Mouse (Mus musculus): ENCODE measurements around the gene Olfr1350. TPM values are rescaled to one million over a fixed set of nuclear protein-coding genes. Genes with fewer than 3 reads are reported as not detected.
"Not testable (repeated sequence)": the region's sequence is repeated elsewhere in the genome, so short reads cannot be mapped to it uniquely, and the experiment has no call there.

Gene Olfr1350
- polyA plus RNA-seq (2014; fragmentation: Nextera tagmentation; extraction: Ambion mirVana), result not detected in 2 replicates

DNA sequence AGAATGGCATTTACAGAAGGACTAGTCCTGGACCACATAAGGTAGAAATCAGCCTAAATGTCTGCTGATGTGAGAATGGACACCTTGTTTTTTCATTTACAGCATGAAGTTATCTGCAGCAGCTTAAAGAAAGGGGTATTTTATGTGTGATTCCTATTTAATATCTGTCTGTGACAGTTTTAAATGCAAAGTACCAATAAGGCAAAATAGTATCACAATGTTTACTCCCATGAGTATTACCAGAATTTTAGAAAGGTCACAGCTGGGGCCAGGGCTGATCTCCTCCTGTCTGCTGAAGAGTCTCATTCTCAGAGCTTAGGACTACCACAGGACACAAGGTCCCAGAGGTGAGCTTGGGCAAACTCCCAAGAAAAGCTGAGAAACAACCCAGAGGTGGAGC lies at the start of gene Olfr1350:
TSS of gene Olfr1350 (plus strand) at position 301 of the 400 bp plus-strand sequence.
- DNase-seq (ENCODE audit: low spot score), result no peak
- Histone ChIP-seq H3K4me3 (replicated peaks; ENCODE audit: low read length) (no peak within 1 kb of the TSS), H3K4me2 (replicated peaks) (no peak within 1 kb of the TSS), H3K9me3 (ENCODE audit: control insufficient read depth, low read length) (no peaks in the 10 kb centered on the region), H3K36me3 (replicated peaks; ENCODE audit: control insufficient read depth, insufficient read depth) (no peaks in the 10 kb centered on the region), H3K27ac (no peak within 1 kb of the TSS), H3K9ac (no peak within 1 kb of the TSS), H3K27me3 (ENCODE audit: control insufficient read depth, insufficient read depth, low read length) (no peaks in the 10 kb centered on the region), H3K4me1 (replicated peaks; ENCODE audit: control insufficient read depth, insufficient read depth, low read length) (no peaks in the 10 kb centered on the region)
- no peak for ATAC-seq (ENCODE audit: low FRiP score)

DNA sequence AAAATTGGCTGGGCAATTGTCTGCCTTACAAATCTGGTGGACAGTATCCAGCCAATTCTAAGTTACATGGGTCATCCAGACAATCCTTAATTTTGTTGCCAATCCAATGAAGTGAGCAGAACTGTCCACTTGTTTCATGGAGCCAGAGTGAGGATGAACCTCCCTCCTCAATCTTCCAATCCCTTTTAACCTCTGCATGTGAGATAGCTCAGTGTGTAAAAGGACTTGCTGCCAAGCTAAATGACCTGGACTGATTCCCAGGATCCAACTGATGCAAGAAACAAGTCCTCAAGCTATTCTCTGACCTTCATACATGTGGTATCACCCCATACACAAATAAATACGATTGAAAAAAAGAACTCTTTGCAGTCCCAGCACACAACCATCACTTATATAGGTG lies 43.0 kb upstream of the Olfr1350 start:
- Histone ChIP-seq H3K4me1 (replicated peaks; ENCODE audit: control insufficient read depth, insufficient read depth, low read length) (no peaks in the 10 kb centered on the region), H3K4me2 (replicated peaks) (no peak overlapping the region), H3K9me3 (ENCODE audit: control insufficient read depth, low read length) (0 out of 2 replicates have a peak, but pooled peaks cover 5% of the 10 kb centered on the region), H3K27ac (no peak overlapping the region), H3K27me3 (ENCODE audit: control insufficient read depth, insufficient read depth, low read length) (no peaks in the 10 kb centered on the region), H3K36me3 (replicated peaks; ENCODE audit: control insufficient read depth, insufficient read depth) (no peaks in the 10 kb centered on the region), H3K9ac (no peak overlapping the region), H3K4me3 (replicated peaks; ENCODE audit: low read length) (no peak overlapping the region)
- ATAC-seq (ENCODE audit: low FRiP score), result no peak
- WGBS, result 40% methylated on average over 1 of the region's 1 CpGs
- DNase-seq (ENCODE audit: low spot score), result no peak

DNA sequence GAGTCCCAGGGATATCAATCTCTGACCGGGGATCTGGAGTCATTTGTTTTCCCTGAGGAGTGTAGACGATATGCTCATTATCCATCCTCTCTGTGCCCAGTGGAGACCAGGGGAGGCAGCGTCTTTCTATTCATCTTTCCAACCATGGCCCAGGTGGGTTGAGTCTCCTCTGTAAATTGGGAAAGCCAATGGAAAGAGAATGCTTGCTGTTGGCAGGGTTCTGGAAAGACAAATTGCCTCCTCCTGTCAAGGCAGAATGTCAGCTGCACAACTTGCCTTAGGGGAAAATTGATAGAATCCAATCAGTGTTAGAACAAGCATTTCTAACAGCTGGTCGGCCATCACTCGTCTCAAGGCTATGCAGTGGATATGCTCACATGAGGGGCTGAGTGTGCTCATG lies 41.8 kb upstream of the Olfr1350 start, which contains the start of gene Olfr1349:
TSS of gene Olfr1349 (minus strand) at position 101 of the 400 bp plus-strand sequence.
- H3K36me3 ChIP-seq (replicated peaks; ENCODE audit: control insufficient read depth, insufficient read depth), result no peaks in the 10 kb centered on the region
- H3K4me3 ChIP-seq (replicated peaks; ENCODE audit: low read length), result no peak within 1 kb of the TSS
- H3K27me3 ChIP-seq (ENCODE audit: control insufficient read depth, insufficient read depth, low read length), result no peaks in the 10 kb centered on the region
- H3K9ac ChIP-seq, result no peak within 1 kb of the TSS
- no peaks in the 10 kb centered on the region for H3K4me1 ChIP-seq (replicated peaks; ENCODE audit: control insufficient read depth, insufficient read depth, low read length)
- no peak for ATAC-seq (ENCODE audit: low FRiP score)
- H3K4me2 ChIP-seq (replicated peaks), result no peak within 1 kb of the TSS
- 0 out of 2 replicates have a peak, but pooled peaks cover 5% of the 10 kb centered on the region for H3K9me3 ChIP-seq (ENCODE audit: control insufficient read depth, low read length)
- H3K27ac ChIP-seq, result no peak within 1 kb of the TSS
- DNase-seq (ENCODE audit: low spot score), result no peak
- 81% methylated on average over 5 of the region's 5 CpGs for WGBS

DNA sequence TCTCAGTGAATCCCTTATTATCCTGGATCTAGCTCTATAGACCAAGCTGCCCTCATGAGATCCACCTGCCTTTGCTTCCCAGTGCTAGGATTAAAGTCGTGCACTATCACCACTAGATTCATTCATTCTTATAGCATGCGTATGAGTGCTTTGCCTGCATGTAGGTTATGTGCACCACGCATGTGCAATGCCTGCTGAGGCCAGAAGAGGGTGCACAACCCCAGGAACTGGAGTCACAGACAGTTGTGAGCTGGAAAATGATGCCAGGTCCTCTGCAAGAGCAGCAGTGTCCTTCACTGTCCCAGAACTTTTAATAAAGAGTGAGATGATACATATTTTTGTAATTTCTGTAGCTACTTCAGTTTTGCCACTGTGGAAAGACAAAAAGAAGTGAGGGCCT lies 39.6 kb upstream of the Olfr1350 start:
- no peak overlapping the region for H3K9ac ChIP-seq
- H3K36me3 ChIP-seq (replicated peaks; ENCODE audit: control insufficient read depth, insufficient read depth), result no peaks in the 10 kb centered on the region
- 60% methylated on average over 3 of the region's 3 CpGs for WGBS
- 0 out of 2 replicates have a peak, but pooled peaks cover 5% of the 10 kb centered on the region for H3K9me3 ChIP-seq (ENCODE audit: control insufficient read depth, low read length)
- DNase-seq (ENCODE audit: low spot score) (no peak), ATAC-seq (ENCODE audit: low FRiP score) (no peak)
- H3K4me3 ChIP-seq (replicated peaks; ENCODE audit: low read length), result no peak overlapping the region
- no peaks in the 10 kb centered on the region for H3K27me3 ChIP-seq (ENCODE audit: control insufficient read depth, insufficient read depth, low read length)
- H3K4me1 ChIP-seq (replicated peaks; ENCODE audit: control insufficient read depth, insufficient read depth, low read length), result no peaks in the 10 kb centered on the region
- H3K4me2 ChIP-seq (replicated peaks), result no peak overlapping the region
- no peak overlapping the region for H3K27ac ChIP-seq

DNA sequence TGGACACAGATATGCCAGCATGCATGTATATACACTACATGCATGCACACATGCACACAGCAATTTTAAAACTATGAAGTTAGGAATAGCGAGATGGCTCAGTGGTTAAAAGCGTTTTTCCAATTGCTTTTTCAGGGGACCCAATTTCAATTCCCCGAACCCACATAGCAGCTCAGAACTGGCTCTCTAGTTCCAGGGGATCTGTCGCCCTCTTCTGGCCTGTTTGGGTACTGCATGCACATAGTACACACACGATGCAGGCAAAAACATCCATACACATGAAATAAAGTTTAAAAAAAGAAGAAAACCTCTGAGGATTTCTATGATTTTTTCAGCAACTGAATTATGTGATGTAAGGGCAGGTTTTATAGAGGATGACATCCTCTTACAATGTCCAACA lies 38.5 kb upstream of the Olfr1350 start:
- no peak overlapping the region for H3K4me2 ChIP-seq (replicated peaks)
- 0 out of 2 replicates have a peak, but pooled peaks cover 5% of the 10 kb centered on the region for H3K9me3 ChIP-seq (ENCODE audit: control insufficient read depth, low read length)
- H3K4me3 ChIP-seq (replicated peaks; ENCODE audit: low read length), result no peak overlapping the region
- WGBS, result 63% methylated on average over 5 of the region's 5 CpGs
- no peaks in the 10 kb centered on the region for H3K36me3 ChIP-seq (replicated peaks; ENCODE audit: control insufficient read depth, insufficient read depth)
- H3K4me1 ChIP-seq (replicated peaks; ENCODE audit: control insufficient read depth, insufficient read depth, low read length), result no peaks in the 10 kb centered on the region
- H3K27ac ChIP-seq, result no peak overlapping the region
- no peak for DNase-seq (ENCODE audit: low spot score)
- H3K27me3 ChIP-seq (ENCODE audit: control insufficient read depth, insufficient read depth, low read length), result no peaks in the 10 kb centered on the region
- H3K9ac ChIP-seq, result no peak overlapping the region
- ATAC-seq (ENCODE audit: low FRiP score), result no peak

DNA sequence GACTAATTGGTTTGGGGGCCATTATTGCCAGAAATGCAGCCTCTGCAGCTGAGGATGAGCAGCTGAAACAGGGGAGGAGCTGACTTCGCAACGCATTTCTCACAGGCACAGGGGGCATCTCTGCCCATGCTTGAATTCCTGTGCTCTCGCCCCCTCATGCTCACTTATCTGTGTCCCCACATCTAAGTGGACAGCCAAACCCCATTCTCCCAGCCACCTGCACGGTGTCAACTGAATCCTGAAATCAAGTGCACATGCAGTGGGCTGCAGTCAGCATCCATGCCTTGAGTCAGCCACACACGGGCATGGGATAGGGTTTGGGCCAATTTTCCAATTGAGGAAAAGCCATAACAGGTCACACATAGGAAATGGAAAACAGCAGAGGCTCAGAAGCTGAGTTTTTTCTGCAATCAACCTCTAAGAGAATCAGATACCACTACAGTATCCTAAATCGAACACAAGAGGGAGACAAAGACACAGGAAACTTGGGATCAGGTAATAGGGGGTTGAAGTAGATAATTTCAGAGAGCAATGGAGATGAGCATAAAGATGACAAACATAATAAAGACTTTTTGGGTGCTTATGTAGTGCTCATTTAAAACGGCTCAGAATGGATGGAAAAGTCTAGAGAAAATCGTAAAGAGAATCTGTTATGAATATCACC lies 21.6 kb downstream of the Olfr1350 start:
- no peaks in the 10 kb centered on the region for H3K36me3 ChIP-seq (replicated peaks; ENCODE audit: control insufficient read depth, insufficient read depth)
- no peaks in the 10 kb centered on the region for H3K27me3 ChIP-seq (ENCODE audit: control insufficient read depth, insufficient read depth, low read length)
- no peak overlapping the region for H3K4me2 ChIP-seq (replicated peaks)
- 0 out of 2 replicates have a peak, but pooled peaks cover 3% of the 10 kb centered on the region for H3K9me3 ChIP-seq (ENCODE audit: control insufficient read depth, low read length)
- no peaks in the 10 kb centered on the region for H3K4me1 ChIP-seq (replicated peaks; ENCODE audit: control insufficient read depth, insufficient read depth, low read length)
- peak; percentile 55; the same call in 1 of the 2 replicates for ATAC-seq (ENCODE audit: low FRiP score)
- 60% methylated on average over 8 of the region's 8 CpGs for WGBS
- H3K9ac ChIP-seq, result no peak overlapping the region
- DNase-seq (ENCODE audit: low spot score), result peak; percentile 75
- no peak overlapping the region for H3K27ac ChIP-seq
- H3K4me3 ChIP-seq (replicated peaks; ENCODE audit: low read length), result no peak overlapping the region

DNA sequence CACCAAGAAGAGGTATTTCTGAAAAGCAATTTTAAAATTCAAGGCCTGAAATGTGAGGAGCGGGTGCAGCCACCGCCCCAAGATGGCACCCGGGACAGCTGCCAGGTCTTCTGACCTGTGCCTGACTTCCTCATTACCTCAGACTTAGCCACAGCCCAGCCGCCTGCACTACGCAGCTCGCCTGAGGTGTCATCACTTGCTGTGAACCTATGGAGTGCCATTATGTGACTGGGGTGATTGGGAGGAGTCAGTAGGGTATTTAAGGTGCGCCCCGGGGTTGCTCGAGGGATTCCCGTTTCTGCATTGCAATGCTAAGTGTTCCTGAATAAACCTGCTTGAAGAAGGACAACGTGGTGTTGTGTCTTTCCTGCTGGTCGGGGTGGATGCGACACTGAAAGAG lies 24.1 kb downstream of the Olfr1350 start:
- H3K9me3 ChIP-seq (ENCODE audit: control insufficient read depth, low read length); H3K9ac ChIP-seq; H3K4me3 ChIP-seq (replicated peaks; ENCODE audit: low read length); ATAC-seq (ENCODE audit: low FRiP score); H3K4me1 ChIP-seq (replicated peaks; ENCODE audit: control insufficient read depth, insufficient read depth, low read length); H3K27ac ChIP-seq; H3K4me2 ChIP-seq (replicated peaks); H3K36me3 ChIP-seq (replicated peaks; ENCODE audit: control insufficient read depth, insufficient read depth); DNase-seq (ENCODE audit: low spot score); H3K27me3 ChIP-seq (ENCODE audit: control insufficient read depth, insufficient read depth, low read length): not testable (repeated sequence)
- 85% methylated on average over 13 of the region's 13 CpGs for WGBS

DNA sequence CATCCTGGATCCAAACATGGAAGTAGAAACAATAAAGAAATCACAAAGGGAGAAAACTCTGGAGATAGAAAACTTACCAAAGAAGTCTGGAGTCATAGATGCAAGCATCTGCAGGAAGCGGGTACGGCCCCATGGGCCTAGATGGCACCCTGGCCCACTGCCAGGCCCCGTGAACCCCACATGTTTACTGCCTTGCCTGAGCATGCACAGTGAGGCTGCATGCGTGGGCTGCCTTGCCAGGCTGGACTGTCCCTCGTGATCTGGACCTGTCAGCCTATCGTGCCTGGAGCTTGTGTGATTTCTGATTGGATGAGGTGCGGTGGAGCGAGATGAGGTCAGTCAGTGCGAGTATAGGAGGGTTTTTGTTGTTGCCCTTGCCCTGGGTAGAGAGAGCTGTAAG lies 38.7 kb downstream of the Olfr1350 start:
- WGBS, result 89% methylated on average over 9 of the region's 9 CpGs
- no peaks in the 10 kb centered on the region for H3K36me3 ChIP-seq (replicated peaks; ENCODE audit: control insufficient read depth, insufficient read depth)

More for the DNA sequence above, 38.7 kb downstream of the Olfr1350 start:
- Histone ChIP-seq H3K27ac (no peak overlapping the region), H3K27me3 (ENCODE audit: control insufficient read depth, insufficient read depth, low read length) (no peaks in the 10 kb centered on the region), H3K4me2 (replicated peaks) (no peak overlapping the region), H3K9me3 (ENCODE audit: control insufficient read depth, low read length) (0 out of 2 replicates have a peak, but pooled peaks cover 4% of the 10 kb centered on the region), H3K9ac (no peak overlapping the region), H3K4me3 (replicated peaks; ENCODE audit: low read length) (no peak overlapping the region), H3K4me1 (replicated peaks; ENCODE audit: control insufficient read depth, insufficient read depth, low read length) (no peaks in the 10 kb centered on the region)
- ATAC-seq (ENCODE audit: low FRiP score) (no peak), DNase-seq (ENCODE audit: low spot score) (no peak)

Measured in hindbrain, embryonic 14.5 days (tissue).